Mouse (Mus musculus) C2C12 (cell line): ENCODE measurements around the gene Mob2.

Source experiments
- CEBPB ChIP-seq: IDR thresholded peaks from one replicate; pipeline ENCODE4 v1.6.1; 2011; ENCODE audit warnings: low read depth, mild to moderate bottlenecking, control low read depth, moderate library complexity
- CTCF ChIP-seq: IDR thresholded peaks from one replicate; pipeline ENCODE4 v1.5.1; 2011; ENCODE audit not compliant: control insufficient read depth, insufficient read depth, insufficient read length
- FOSL1 ChIP-seq: IDR thresholded peaks from one replicate; pipeline ENCODE4 v1.8.0; 2011; ENCODE audit warnings: mild to moderate bottlenecking, low read length; ENCODE audit not compliant: poor library complexity, insufficient read depth, severe bottlenecking
- MAX ChIP-seq: IDR thresholded peaks from one replicate; pipeline ENCODE4 v1.6.1; 2011; ENCODE audit warnings: mild to moderate bottlenecking, control low read depth
- MYOD1 ChIP-seq: IDR thresholded peaks from one replicate; pipeline ENCODE4 v1.6.1; 2011; ENCODE audit warnings: low read depth; ENCODE audit not compliant: control insufficient read depth, insufficient read length
- MYOG ChIP-seq: IDR thresholded peaks from one replicate; pipeline ENCODE4 v1.6.1; 2011; ENCODE audit not compliant: control insufficient read depth, insufficient read length; ENCODE audit errors: extremely low read depth
- USF1 ChIP-seq: IDR thresholded peaks from one replicate; pipeline ENCODE4 v1.6.1; 2011; ENCODE audit warnings: low read depth, mild to moderate bottlenecking, control low read depth, moderate library complexity

GRCm38 (mm10) chr7:141978003-141978402 is 82.9 kb downstream of the Mob2 start:
- TF ChIP-seq CTCF (no peak), CEBPB (no peak), USF1 (no peak), FOSL1 (no peak), MAX (no peak), MYOD1 (no peak), MYOG (no peak)
